Mouse (Mus musculus): ENCODE data around the gene Myl4. TPM values are rescaled to one million over a fixed set of nuclear protein-coding genes. Genes with fewer than 3 reads are reported as not detected.
"Not testable (repeated sequence)": the region's sequence is repeated elsewhere in the genome, so short reads cannot be mapped to it uniquely, and the experiment has no call there.

Myl4 gene
- total RNA-seq, 2 experiments from 2014 or later: 832 to 984 TPM

DNA sequence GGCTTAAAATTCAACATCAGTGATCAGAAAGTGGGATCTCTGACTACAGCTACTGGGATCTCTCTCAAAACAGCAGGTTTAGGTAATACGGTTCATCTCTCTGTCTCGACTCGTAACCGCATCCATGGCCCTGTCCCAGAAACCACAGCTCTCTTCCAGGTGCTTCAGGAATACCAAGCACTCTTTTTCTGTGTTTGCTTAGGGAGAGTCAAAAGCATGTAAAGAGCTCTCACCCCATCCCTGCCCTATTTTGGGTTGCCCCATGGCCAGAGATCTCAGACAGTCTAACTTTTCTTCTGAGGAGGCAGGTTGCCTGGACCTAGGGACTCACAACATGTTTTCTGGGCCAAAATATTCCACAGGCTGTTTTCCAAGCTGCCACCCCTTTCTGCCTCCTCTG is 17.9 kb downstream of the Myl4 start:
- DNase-seq (ENCODE audit: low spot score): no peak
- intact Hi-C loops (cut with DNase I): no loop called here

DNA sequence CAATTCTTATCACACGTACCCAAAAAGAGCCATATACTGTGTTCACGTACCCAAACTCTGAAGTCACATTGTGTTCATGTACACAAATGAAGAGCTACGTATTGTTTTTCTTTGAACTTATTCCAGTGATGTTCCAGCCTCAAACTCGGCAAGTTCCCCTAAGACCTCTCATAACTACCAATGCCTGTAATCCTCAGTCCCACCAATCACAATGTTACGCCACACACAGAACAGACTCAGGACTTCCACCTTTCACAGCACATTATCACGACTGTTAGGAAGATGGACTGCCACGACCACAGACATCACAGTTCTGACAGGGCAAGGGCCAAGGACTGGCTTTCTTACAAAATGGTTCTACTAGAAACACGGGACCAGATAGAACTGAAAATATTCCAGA is 20.1 kb downstream of the Myl4 start:
- intact Hi-C loops (cut with DNase I); DNase-seq (ENCODE audit: low spot score): not testable (repeated sequence)

GRCm38 (mm10) chr11:104571373-104571772 is 20.9 kb downstream of the Myl4 start:
- intact Hi-C loops (cut with DNase I); DNase-seq (ENCODE audit: low spot score): not testable (repeated sequence)

GRCm38 (mm10) chr11:104572091-104572490 is 21.6 kb downstream of the Myl4 start:
- intact Hi-C loops (cut with DNase I): no loop called here
- no peak for DNase-seq (ENCODE audit: low spot score)

- intact Hi-C loops (cut with DNase I): no loop called here
- DNase-seq (ENCODE audit: low spot score): no peak
Observed at GRCm38 (mm10) chr11:104572566-104572965, 22.1 kb downstream of the Myl4 start.

GRCm38 (mm10) chr11:104576772-104577612 is 26.5 kb downstream of the Myl4 start:
- intact Hi-C loops (cut with DNase I): no loop called here
- no peak for DNase-seq (ENCODE audit: low spot score)

GRCm38 (mm10) chr11:104578074-104578473 is 27.6 kb downstream of the Myl4 start:
- no peak for DNase-seq (ENCODE audit: low spot score)
- intact Hi-C loops (cut with DNase I): no loop called here

- no peak for DNase-seq (ENCODE audit: low spot score)
- intact Hi-C loops (cut with DNase I): no loop called here
Observed at GRCm38 (mm10) chr11:104579084-104579483, 28.6 kb downstream of the Myl4 start.

GRCm38 (mm10) chr11:104579575-104579974 is 29.1 kb downstream of the Myl4 start:
- intact Hi-C loops (cut with DNase I): no loop called here
- no peak for DNase-seq (ENCODE audit: low spot score)

- DNase-seq (ENCODE audit: low spot score): no peak
- intact Hi-C loops (cut with DNase I): no loop called here
Observed at GRCm38 (mm10) chr11:104580091-104580490, 29.6 kb downstream of the Myl4 start.

GRCm38 (mm10) chr11:104580606-104581005 is 30.1 kb downstream of the Myl4 start:
- intact Hi-C loops (cut with DNase I): no loop called here

GRCm38 (mm10) chr11:104581446-104582307 is 31.2 kb downstream of the Myl4 start:
- intact Hi-C loops (cut with DNase I): no loop called here
- DNase-seq (ENCODE audit: low spot score): no peak

More at GRCm38 (mm10) chr11:104580606-104581005, 30.1 kb downstream of the Myl4 start:
- DNase-seq (ENCODE audit: low spot score): no peak

- DNase-seq (ENCODE audit: low spot score): no peak
- intact Hi-C loops (cut with DNase I): no loop called here
Observed at GRCm38 (mm10) chr11:104582308-104582606, 31.8 kb downstream of the Myl4 start.

DNA sequence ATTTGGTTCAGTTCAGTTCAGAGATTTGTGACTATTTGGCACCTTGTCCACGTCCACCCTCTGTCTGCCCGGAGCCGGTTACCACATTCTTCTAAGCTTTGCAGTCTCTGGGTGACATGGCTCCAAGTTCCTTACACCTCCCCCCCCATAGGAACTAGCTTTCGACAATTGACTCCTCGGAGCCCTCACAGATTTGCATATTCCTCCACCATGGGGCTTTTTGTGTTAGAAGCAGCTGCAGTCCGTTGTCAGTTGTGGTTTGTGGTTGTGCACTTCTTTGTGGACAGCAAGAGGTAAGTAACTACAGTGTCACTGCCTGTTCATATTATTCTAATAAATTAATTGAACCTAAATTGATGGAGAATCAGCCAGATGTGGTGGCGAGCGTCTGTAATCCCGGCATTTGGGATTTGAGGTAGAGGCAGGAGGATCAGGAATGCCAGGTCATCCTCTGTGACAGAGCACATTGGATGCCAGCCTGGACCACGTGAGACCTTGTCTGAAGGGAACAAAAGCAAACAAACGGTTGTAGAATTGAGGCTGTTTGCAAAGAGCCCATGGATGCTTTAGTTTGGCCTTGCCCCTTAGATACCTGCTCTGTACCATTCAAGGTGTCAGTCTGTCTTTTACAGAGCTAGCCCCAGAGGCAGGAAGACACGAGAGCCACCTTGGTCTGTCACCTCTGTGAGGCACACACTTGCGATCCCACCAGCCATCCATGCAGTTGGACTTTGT is 32.3 kb downstream of the Myl4 start:
- DNase-seq (ENCODE audit: low spot score): no peak

DNA sequence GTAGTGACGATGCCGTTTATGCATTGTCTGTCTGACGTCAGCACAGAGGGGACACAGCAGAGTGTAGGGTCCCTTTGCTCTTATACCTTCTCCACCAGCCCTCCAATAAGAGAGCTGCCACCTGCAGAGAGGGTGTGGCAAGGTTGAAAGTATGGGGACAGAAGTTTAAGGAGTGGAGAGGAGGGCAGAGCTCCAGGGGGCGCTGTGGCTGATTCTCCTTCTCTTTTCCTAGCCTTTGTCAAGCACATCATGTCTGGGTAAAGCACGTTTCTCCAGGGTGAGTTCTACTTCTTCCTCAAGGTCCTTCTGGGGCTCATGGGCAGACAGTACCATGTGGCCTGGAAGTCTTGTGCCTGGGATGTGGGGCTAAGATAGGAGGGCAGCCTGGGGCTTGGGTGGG is 35.0 kb downstream of the Myl4 start:
- DNase-seq (ENCODE audit: low spot score): no peak
- intact Hi-C loops (cut with DNase I): loop anchor here (5.0 kb wide), 1 partner anchor 542 kb away; the partner anchor contains the start of gene Mettl2

More for the DNA sequence above, 32.3 kb downstream of the Myl4 start:
- intact Hi-C loops (cut with DNase I): no loop called here

GRCm38 (mm10) chr11:104587904-104588303 is 37.4 kb downstream of the Myl4 start:
- DNase-seq (ENCODE audit: low spot score): no peak
- intact Hi-C loops (cut with DNase I): loop anchor here (5.0 kb wide), 1 partner anchor 539 kb away; the partner anchor contains the start of gene Mettl2

DNA sequence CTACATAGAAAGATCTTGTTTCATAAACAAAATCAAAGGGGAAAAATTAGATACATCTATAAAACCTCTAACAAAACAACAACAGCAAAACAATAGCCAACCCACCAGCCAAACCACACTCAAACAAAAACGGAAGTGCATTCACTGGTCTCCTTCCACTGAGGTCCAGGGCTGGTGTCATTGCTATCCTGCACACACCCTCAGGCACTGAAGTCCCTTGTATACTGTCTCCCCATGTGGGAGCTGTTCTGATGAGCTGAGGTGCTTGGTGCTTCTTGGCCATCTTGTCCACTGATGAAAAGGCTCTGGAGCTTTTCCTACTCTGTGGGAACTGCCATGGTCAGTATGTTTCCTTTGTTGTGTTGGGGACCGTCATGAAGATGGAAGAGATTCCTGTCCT is 38.0 kb downstream of the Myl4 start:
- DNase-seq (ENCODE audit: low spot score): no peak

DNA sequence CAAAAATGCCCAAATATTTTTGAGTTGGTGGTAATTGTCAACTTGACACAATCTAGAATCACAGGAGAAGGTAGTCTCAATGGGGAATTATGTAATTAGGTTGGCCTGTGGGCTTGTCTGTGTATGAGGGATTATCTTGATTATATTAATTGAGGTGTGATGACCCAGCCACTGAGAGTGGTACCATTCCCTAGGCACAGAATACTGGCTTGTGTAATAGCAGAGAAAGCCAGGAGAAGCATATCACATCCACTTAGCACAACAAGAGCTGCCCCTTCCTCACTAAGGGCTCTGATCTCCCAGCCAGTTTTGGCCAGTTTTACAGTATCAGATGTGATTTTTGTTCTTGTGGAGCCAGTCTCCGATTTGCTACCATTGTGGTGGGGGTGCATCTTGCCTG is 39.1 kb downstream of the Myl4 start:
- no peak for DNase-seq (ENCODE audit: low spot score)
- intact Hi-C loops (cut with DNase I): loop anchor here (5.0 kb wide), 1 partner anchor 538 kb away; the partner anchor contains the start of gene Mettl2

More for the DNA sequence above, 38.0 kb downstream of the Myl4 start:
- intact Hi-C loops (cut with DNase I): loop anchor here (5.0 kb wide), 1 partner anchor 539 kb away; the partner anchor contains the start of gene Mettl2

GRCm38 (mm10) chr11:104590148-104590547 is 39.7 kb downstream of the Myl4 start:
- DNase-seq (ENCODE audit: low spot score): peak; percentile 51
- intact Hi-C loops (cut with DNase I): loop anchor here (2.0 to 5.0 kb wide), 2 partner anchors 67 to 179 kb away; no protein-coding TSS in a partner anchor
